Mouse (Mus musculus) kidney, adult 18-20 months (tissue): ENCODE data around the gene Lsm4.

Experiments used
- DNase-seq: peaks from one replicate; pipeline ENCODE4 v3.0.0; 2021

Lsm4 gene

GRCm38 (mm10) chr8:70650351-70650750 is 22.7 kb upstream of the Lsm4 start:
- peak; percentile 8 for DNase-seq

DNA sequence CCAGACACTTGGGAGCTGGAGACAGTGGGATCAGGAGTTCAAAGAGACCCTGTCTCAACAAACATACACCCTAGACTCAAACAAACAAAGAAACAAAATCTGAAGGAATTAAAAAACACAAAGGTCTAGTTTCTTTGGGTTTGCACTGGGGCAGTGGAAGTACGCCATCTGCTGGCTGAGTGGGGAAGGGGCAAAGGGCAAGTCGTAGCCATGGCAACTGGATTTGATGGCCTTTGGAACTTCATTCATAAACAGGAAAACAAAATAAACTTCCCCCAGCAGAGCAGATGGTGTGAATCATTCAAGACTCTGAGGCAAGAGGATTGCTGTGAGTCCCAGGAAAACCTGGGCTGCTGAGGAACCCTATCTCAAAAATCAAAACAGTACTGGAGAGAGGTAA is 19.8 kb upstream of the Lsm4 start:
- DNase-seq = peak; percentile 89

- DNase-seq = no peak
Measured at GRCm38 (mm10) chr8:70654121-70654520, 18.9 kb upstream of the Lsm4 start.

DNA sequence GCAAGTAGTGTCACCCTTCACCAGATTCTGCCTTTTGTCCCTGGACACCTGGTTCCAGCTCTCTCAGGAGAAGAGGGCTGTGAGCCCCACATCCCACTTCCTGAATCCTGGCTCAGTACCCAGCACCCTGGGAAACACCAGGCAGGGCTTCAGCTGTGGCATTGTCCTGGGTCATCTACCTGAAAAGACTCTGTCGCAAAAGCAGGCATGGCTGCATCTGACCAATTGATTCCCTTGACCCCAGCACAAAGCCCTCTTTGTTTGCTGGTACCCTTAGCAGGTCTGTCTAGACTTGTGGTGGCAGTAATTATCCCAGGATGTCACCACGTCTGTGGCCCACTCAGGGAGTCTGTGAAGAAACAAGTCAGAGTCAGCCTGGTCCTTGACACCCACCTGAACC is 17.6 kb upstream of the Lsm4 start:
- no peak for DNase-seq

GRCm38 (mm10) chr8:70656193-70656790 is 16.8 kb upstream of the Lsm4 start:
- no peak for DNase-seq

- DNase-seq = no peak
Measured at GRCm38 (mm10) chr8:70657214-70657613, 15.8 kb upstream of the Lsm4 start.

- DNase-seq = no peak
Measured at GRCm38 (mm10) chr8:70657739-70658138, 15.3 kb upstream of the Lsm4 start.

DNA sequence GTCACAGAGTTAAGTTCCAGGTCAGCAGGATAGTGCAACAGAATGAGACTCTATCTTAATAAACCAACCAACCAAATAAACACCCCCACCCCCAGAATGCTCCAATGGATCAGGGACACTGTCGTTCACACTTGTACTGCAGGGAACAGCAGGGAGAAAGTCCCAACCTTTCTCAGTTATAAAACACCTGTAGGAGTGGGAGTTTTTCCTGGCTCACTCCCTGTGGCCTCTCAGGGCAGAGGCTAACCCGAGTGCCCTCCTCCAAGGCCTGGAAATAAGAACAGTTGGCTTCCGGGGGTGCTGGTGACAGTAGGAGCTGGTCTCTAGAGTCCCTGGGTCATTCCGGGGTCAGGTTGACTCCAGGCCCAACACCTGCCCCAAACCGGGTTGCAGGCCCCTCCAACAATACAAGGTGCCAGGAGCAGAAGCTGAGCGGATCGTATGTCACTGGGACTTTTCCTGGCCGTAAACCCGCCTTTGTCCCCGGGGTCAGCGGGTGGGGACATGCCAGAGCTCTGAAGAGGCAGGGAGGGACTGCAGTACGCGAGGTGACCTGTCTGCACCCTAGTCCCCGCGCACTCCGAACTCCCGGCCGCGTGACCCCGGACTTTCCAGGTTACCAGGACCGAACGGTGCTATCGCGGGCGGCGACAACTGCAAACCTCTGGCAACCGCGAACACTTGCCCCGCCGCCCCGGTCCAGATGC is 14.0 kb upstream of the Lsm4 start:
- DNase-seq = no peak

GRCm38 (mm10) chr8:70659604-70660272 is 13.3 kb upstream of the Lsm4 start:
- DNase-seq = peak; percentile 95

- no peak for DNase-seq
Measured at GRCm38 (mm10) chr8:70660273-70660725, 12.7 kb upstream of the Lsm4 start, which contains the start of gene Pgpep1. Pgpep1 (minus strand) TSS chr8:70660388.

DNA sequence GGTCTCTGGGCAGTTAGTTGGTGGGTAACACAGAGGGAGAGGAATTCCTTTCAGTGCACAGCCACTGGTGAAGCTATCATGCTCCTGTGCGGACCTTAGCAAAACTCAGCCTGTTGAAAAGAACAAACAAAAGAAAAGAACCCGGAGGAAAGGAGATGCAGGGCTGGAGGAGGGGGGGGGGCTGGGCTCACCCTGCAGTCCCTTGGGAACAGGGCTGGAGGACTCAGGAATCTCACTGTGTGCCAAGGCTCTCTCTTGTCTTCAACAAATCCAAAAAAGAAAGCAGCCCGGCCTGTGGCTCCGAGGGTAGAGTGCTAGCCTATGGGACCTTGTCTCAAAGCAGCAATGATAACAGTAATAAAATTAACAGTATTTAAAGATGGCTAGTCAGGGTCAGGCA is 9.4 kb upstream of the Lsm4 start:
- no peak for DNase-seq

- no peak for DNase-seq
Measured at GRCm38 (mm10) chr8:70664631-70665030, 8.4 kb upstream of the Lsm4 start.

DNA sequence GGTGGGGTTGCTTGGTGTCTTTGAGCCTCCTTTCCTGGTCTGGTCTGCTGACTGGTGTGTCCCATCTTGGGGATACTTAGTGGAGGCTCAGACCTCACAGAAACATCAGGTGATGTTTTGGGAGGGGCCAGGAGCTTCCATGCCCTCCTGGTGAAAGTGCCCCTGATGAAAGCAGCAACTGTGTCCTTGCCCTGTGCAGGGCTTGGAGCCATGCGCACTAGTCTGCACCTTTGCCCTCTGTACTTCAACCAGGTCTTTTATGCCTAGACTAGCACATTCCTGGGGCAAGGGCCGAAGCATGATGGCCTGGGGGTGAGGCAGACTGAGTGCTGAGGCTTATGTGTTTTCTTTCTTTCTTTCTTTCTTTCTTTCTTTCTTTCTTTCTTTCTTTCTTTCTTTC is 7.4 kb upstream of the Lsm4 start:
- DNase-seq = peak; percentile 80

- DNase-seq = peak; percentile 70
Measured at GRCm38 (mm10) chr8:70667071-70667470, 6.0 kb upstream of the Lsm4 start.

DNA sequence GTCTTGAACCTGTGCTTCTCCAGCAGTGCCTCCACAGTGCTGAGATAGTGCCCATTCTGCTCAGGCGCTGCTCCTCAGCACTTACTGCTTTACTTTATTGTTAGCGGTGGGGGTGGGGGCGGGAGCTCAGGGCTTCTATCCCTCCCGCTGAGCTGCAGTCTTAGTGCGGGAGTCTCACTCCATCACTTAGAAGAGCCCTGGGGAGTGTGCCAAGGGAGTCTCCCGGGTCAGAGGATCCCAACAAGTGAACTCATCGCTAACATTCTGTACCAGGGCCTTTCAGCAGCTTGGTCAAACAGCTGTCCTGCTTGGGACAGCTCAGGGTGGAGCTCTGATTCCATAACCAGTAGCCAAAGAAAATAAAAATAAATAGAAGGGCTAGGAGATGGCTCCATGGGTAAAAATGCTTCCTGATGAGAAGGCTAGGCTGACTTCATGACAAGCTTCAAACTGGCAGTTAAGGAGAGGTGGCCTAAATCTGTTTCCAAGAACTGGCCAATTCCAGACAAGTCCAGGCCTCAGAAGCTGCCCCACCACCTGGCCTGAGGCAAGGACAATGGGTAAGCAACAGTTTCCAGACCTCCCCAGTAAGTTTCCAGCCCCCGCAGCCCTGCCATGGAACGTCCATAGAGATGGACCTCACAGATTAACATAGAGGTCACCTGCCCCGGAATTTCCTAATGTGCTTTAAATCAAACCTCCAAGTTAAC is 1.3 kb upstream of the Lsm4 start:
- peak; percentile 50 for DNase-seq

- no peak for DNase-seq
Measured at GRCm38 (mm10) chr8:70672325-70673078, 546 bp upstream of the Lsm4 start.

DNA sequence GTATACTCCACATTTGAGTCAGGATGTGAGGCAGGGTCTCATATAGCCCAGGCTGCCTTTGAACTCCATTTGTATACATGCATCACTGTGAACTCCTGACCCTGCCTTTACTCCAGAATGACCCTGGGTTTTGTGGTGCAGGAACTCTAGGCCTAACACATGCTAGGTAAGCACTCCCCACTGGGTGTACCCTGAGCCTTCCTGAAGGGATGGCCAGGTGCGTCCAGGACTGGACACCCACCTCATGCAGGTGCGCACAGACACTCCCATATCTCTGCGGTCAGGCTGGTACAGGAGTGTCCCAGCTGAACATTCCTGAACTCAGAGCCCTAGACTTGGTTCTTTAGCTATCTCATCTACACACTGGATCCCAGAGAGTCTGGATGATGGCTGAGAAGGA is 1.1 kb downstream of the Lsm4 start:
- DNase-seq = no peak

DNA sequence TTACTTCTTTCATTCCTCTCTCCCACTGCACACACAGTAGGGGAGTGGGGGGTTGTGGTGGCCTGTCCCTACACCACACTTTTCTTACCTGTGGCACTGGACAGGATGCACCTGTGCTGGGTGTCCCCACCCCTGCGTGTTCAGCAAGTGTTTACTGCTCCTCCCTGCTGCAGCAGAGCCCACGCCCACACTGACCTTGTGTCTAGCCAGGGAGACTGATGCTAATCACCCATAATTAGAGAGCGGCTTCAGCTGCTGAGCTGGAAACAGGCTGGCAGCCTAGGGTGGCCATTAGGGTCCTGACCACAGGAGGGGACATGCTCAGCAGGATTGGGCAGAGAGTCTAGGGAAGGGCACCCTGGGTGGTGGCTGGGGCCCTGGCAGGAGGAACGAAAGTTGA is 1.7 kb downstream of the Lsm4 start:
- DNase-seq = no peak

DNA sequence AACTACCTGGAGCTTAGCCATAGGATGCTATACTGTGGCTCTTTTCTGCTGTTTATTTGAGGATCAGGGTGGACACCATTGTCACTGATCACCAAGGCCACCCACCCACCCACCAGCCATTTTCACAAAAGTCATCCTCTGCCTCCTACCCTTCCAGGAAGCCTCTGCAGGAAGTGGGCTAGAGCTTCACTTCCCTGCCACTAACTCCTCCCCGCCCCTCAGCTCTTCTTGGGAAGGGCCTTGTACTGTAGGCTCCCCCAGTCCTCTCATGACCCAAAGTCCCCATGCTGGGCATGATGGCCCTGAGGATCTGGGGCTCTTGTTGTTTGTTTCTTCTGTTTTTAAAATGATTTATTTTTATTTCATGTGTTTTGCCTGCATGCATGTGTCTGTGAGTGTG is 2.3 kb downstream of the Lsm4 start:
- no peak for DNase-seq

DNA sequence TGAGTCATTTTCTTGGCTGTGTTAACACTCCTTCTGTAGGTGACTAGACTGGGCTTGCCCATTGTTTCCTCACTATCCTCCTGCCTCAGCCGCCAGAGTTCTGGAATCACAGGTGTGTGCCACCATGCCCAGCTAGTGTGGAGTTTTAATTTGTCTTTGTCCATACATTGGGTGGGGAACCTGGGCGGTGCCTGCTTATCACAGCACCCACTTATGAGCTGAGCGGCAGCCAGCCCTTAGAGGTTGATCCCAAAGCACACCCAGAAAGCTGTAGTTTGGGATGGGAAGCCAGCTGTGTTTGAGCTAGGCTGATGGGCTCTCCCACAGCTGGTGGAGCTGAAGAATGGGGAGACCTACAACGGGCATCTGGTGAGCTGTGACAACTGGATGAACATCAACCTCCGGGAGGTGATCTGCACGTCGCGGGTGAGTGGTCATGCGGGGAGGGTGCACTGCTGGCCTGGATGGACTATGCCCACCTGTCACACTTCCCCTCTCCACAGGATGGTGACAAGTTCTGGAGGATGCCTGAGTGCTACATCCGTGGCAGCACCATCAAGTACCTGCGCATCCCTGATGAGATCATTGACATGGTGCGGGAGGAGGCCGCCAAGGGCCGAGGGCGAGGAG is 4.5 kb downstream of the Lsm4 start:
- peak; percentile 54 for DNase-seq

DNA sequence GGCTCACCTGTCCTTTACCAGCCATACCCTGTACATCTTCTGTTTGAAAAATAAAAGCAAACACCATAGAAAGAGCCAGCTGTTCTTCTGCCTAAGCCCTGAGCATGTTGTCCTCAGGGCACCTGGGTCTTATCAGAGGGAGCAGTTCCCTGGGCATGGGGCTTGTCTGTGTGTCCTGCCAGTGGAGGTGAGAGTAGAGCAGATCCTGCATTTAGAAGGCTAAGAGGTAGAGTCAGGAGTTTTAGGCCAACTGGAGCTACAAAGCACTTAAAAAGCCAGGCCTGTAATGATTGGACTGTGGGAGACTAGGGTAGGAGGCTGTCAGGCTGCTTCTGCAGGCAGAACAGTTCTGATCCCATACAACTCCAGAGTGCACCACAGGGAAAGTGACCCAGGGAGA is 5.6 kb downstream of the Lsm4 start:
- DNase-seq = no peak

DNA sequence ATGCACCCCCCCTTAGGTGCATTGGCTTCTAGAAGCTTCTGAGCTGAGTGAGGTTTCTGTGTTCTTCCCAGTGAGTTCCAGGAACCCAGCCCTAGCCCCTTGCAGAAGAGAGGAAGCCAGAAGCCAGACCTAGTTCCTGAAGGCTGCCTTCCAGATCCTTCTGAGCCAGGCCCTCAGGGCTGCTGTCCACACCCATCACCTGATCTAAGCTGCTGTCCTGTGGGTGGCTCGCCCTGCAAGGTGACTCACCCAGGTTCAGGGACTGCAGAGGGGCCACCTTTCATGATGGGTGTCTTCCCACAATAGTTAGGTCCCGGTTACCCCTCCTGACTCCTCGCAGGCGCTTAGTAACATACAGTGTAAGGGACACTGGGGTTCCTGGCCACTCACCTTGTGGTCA is 6.4 kb downstream of the Lsm4 start:
- DNase-seq = no peak
